Mouse (Mus musculus) forebrain, embryonic 13.5 days (tissue): ENCODE data around the gene Atp6v1c2. TPM values are rescaled to one million over a fixed set of nuclear protein-coding genes. Genes with fewer than 3 reads are reported as not detected.

ENCODE experiments used
- ATAC-seq: fragments of 200-750 bp; cut with Nextera tagmentation; 2 replicates; pipeline ENCODE4 v1.8.0; 2017
- H3K27ac ChIP-seq: fragments of 300-500 bp; sonication (generic); 2 replicates; pipeline ENCODE4 v1.5.1; 2015; ENCODE audit warnings: inconsistent platforms, mild to moderate bottlenecking, moderate library complexity
- H3K27me3 ChIP-seq: fragments of 300-500 bp; sonication (generic); 2 replicates; pipeline ENCODE4 v1.6.1; 2015; ENCODE audit warnings: mild to moderate bottlenecking, inconsistent platforms
- H3K36me3 ChIP-seq: fragments of 300-500 bp; sonication (generic); 2 replicates; pipeline ENCODE4 v1.6.1; 2015; ENCODE audit warnings: mild to moderate bottlenecking, inconsistent platforms; ENCODE audit not compliant: poor library complexity, severe bottlenecking
- H3K4me1 ChIP-seq: fragments of 300-500 bp; sonication (generic); 2 replicates; pipeline ENCODE4 v1.6.1; 2015; ENCODE audit warnings: inconsistent platforms
- H3K4me2 ChIP-seq: fragments of 300-500 bp; sonication (generic); 2 replicates; pipeline ENCODE4 v1.6.1; 2015; ENCODE audit warnings: inconsistent platforms, mild to moderate bottlenecking, moderate library complexity
- H3K4me3 ChIP-seq: fragments of 300-500 bp; sonication (generic); 2 replicates; pipeline ENCODE4 v1.5.1; 2015; ENCODE audit warnings: mild to moderate bottlenecking, inconsistent platforms
- H3K9ac ChIP-seq: fragments of 300-500 bp; sonication (generic); 2 replicates; pipeline ENCODE4 v1.6.1; 2015; ENCODE audit warnings: mild to moderate bottlenecking, inconsistent platforms
- H3K9me3 ChIP-seq: fragments of 300-500 bp; sonication (generic); replicated peaks from 2 replicates; pipeline ENCODE4 v1.6.1; 2016; ENCODE audit warnings: inconsistent platforms
- WGBS: fragments of 180-500 bp; shearing (Covaris S2); methylation state at CpG from one replicate; pipeline ENCODE4 v1.1.7; 2015; 5-methylcytosine and 5-hydroxymethylcytosine counted together
- polyA plus RNA-seq: library from polyadenylated mRNA; unstranded; fragments of >200 nt; fragmentation: Nextera tagmentation; extraction: Ambion mirVana; gene quantifications from 2 replicates; pipeline ENCODE4 v1.2.1, GENCODE M21; 2015

Atp6v1c2 gene
- polyA plus RNA-seq, 1 experiment from 2014 or later = 0.96 TPM

GRCm38 (mm10) chr12:17271272-17271671 lies 57.9 kb downstream of the Atp6v1c2 start:
- no peaks in the 10 kb centered on the region for H3K9me3 ChIP-seq
- WGBS = 81% methylated on average over 1 of the region's 1 CpGs
- H3K4me3 ChIP-seq = no peak overlapping the region
- peaks cover 41% of the 10 kb centered on the region for H3K4me1 ChIP-seq
- no peak overlapping the region for H3K9ac ChIP-seq
- no peaks in the 10 kb centered on the region for H3K27me3 ChIP-seq
- H3K4me2 ChIP-seq = no peak overlapping the region
- H3K36me3 ChIP-seq = peaks cover 71% of the 10 kb centered on the region
- ATAC-seq = no peak
- no peak overlapping the region for H3K27ac ChIP-seq

GRCm38 (mm10) chr12:17267316-17267715 lies 61.8 kb downstream of the Atp6v1c2 start:
- peak overlapping the region; percentile 89 for H3K9ac ChIP-seq
- peak overlapping the region; percentile 88 for H3K27ac ChIP-seq
- 5% methylated on average over 4 of the region's 4 CpGs for WGBS
- no peaks in the 10 kb centered on the region for H3K27me3 ChIP-seq
- H3K4me3 ChIP-seq = peak overlapping the region; percentile 94
- peak overlapping the region; percentile 82 for H3K4me2 ChIP-seq
- H3K9me3 ChIP-seq = no peaks in the 10 kb centered on the region
- H3K4me1 ChIP-seq = peaks cover 41% of the 10 kb centered on the region
- peaks cover 33% of the 10 kb centered on the region for H3K36me3 ChIP-seq
- peak; percentile 25; the same call in 1 of the 2 replicates for ATAC-seq

- no peak for ATAC-seq
- Histone ChIP-seq H3K27ac (peak overlapping the region; percentile 88), H3K4me2 (peak overlapping the region; percentile 82), H3K36me3 (peaks cover 26% of the 10 kb centered on the region), H3K4me1 (peaks cover 37% of the 10 kb centered on the region), H3K9ac (peak overlapping the region; percentile 89), H3K9me3 (no peaks in the 10 kb centered on the region), H3K4me3 (peak overlapping the region; percentile 94), H3K27me3 (no peaks in the 10 kb centered on the region)
- WGBS = 0% methylated on average over 21 of the region's 21 CpGs
Measured at GRCm38 (mm10) chr12:17266673-17266990, 62.5 kb downstream of the Atp6v1c2 start.

- peak; percentile 99 for ATAC-seq
- Histone ChIP-seq H3K36me3 (peaks cover 21% of the 10 kb centered on the region), H3K27ac (peak within 1 kb of the TSS; percentile 88), H3K27me3 (no peaks in the 10 kb centered on the region), H3K4me3 (peak within 1 kb of the TSS; percentile 94), H3K9me3 (no peaks in the 10 kb centered on the region), H3K9ac (peak within 1 kb of the TSS; percentile 89), H3K4me2 (peak within 1 kb of the TSS; percentile 82), H3K4me1 (peaks cover 37% of the 10 kb centered on the region)
- whole genome bisulfite sequencing = 1% methylated on average over 48 of the region's 48 CpGs
Measured at GRCm38 (mm10) chr12:17265971-17266672, 63.0 kb downstream of the Atp6v1c2 start, which contains the start of gene Pdia6. Gene Pdia6, plus strand, starts transcription at chr12:17266545.

- no peak for ATAC-seq
- Histone ChIP-seq H3K36me3 (peaks cover 9% of the 10 kb centered on the region; the same call in 1 of the 2 replicates), H3K9me3 (no peaks in the 10 kb centered on the region), H3K4me1 (peaks cover 25% of the 10 kb centered on the region), H3K27ac (no peak overlapping the region), H3K4me2 (no peak overlapping the region), H3K27me3 (no peaks in the 10 kb centered on the region), H3K4me3 (no peak overlapping the region), H3K9ac (no peak overlapping the region)
- 92% methylated on average over 2 of the region's 2 CpGs for WGBS
Measured at GRCm38 (mm10) chr12:17264826-17265225, 64.3 kb downstream of the Atp6v1c2 start.

GRCm38 (mm10) chr12:17263881-17264280 lies 65.3 kb downstream of the Atp6v1c2 start:
- Histone ChIP-seq H3K36me3 (peaks cover 5% of the 10 kb centered on the region; the same call in 1 of the 2 replicates), H3K9me3 (no peaks in the 10 kb centered on the region), H3K9ac (no peak overlapping the region), H3K4me1 (peaks cover 18% of the 10 kb centered on the region), H3K4me3 (no peak overlapping the region), H3K27ac (no peak overlapping the region), H3K4me2 (no peak overlapping the region), H3K27me3 (no peaks in the 10 kb centered on the region)
- WGBS = 81% methylated on average over 3 of the region's 3 CpGs
- no peak for ATAC-seq

- no peaks in the 10 kb centered on the region for H3K4me1 ChIP-seq
- no peaks in the 10 kb centered on the region for H3K27me3 ChIP-seq
- no peaks in the 10 kb centered on the region for H3K9me3 ChIP-seq
- H3K4me2 ChIP-seq = no peak overlapping the region
- WGBS = 87% methylated on average over 3 of the region's 3 CpGs
- H3K36me3 ChIP-seq = no peaks in the 10 kb centered on the region
- no peak overlapping the region for H3K9ac ChIP-seq
- no peak overlapping the region for H3K4me3 ChIP-seq
- H3K27ac ChIP-seq = no peak overlapping the region
- ATAC-seq = no peak
Measured at GRCm38 (mm10) chr12:17261005-17261404, 68.2 kb downstream of the Atp6v1c2 start.

- WGBS = 89% methylated on average over 7 of the region's 7 CpGs
- H3K4me1 ChIP-seq = peaks cover 3% of the 10 kb centered on the region; the same call in 1 of the 2 replicates
- no peak for ATAC-seq
- H3K4me2 ChIP-seq = no peak overlapping the region
- no peak overlapping the region for H3K4me3 ChIP-seq
- H3K27ac ChIP-seq = no peak overlapping the region
- H3K27me3 ChIP-seq = peaks cover 10% of the 10 kb centered on the region; the same call in 1 of the 2 replicates
- no peaks in the 10 kb centered on the region for H3K9me3 ChIP-seq
- no peaks in the 10 kb centered on the region for H3K36me3 ChIP-seq
- H3K9ac ChIP-seq = no peak overlapping the region
Measured at GRCm38 (mm10) chr12:17258431-17258830, 70.7 kb downstream of the Atp6v1c2 start.

- peaks cover 12% of the 10 kb centered on the region; the same call in 1 of the 2 replicates for H3K27me3 ChIP-seq
- H3K4me2 ChIP-seq = no peak overlapping the region
- H3K36me3 ChIP-seq = no peaks in the 10 kb centered on the region
- H3K9me3 ChIP-seq = no peaks in the 10 kb centered on the region
- WGBS = 3% methylated on average over 9 of the region's 10 CpGs
- no peak overlapping the region for H3K9ac ChIP-seq
- H3K4me3 ChIP-seq = no peak overlapping the region
- H3K4me1 ChIP-seq = peaks cover 6% of the 10 kb centered on the region; the same call in 1 of the 2 replicates
- ATAC-seq = peak; percentile 70
- H3K27ac ChIP-seq = no peak overlapping the region
Measured at GRCm38 (mm10) chr12:17256905-17257304, 72.3 kb downstream of the Atp6v1c2 start.

- H3K27ac ChIP-seq = no peak overlapping the region
- H3K4me1 ChIP-seq = peaks cover 6% of the 10 kb centered on the region; the same call in 1 of the 2 replicates
- H3K9ac ChIP-seq = no peak overlapping the region
- H3K36me3 ChIP-seq = no peaks in the 10 kb centered on the region
- H3K9me3 ChIP-seq = no peaks in the 10 kb centered on the region
- no peak for ATAC-seq
- H3K4me3 ChIP-seq = no peak overlapping the region
- H3K27me3 ChIP-seq = peaks cover 12% of the 10 kb centered on the region; the same call in 1 of the 2 replicates
- no peak overlapping the region for H3K4me2 ChIP-seq
- 78% methylated on average over 6 of the region's 6 CpGs for WGBS
Measured at GRCm38 (mm10) chr12:17255602-17256001, 73.6 kb downstream of the Atp6v1c2 start.

- peak; percentile 65 for ATAC-seq
- H3K27ac ChIP-seq = no peak overlapping the region
- peak overlapping the region; percentile 47 for H3K4me2 ChIP-seq
- H3K27me3 ChIP-seq = peaks cover 12% of the 10 kb centered on the region; the same call in 1 of the 2 replicates
- H3K9me3 ChIP-seq = no peaks in the 10 kb centered on the region
- no peaks in the 10 kb centered on the region for H3K36me3 ChIP-seq
- H3K4me3 ChIP-seq = no peak overlapping the region
- WGBS = 8% methylated on average over 9 of the region's 9 CpGs
- peaks cover 6% of the 10 kb centered on the region; the same call in 1 of the 2 replicates for H3K4me1 ChIP-seq
- no peak overlapping the region for H3K9ac ChIP-seq
Measured at GRCm38 (mm10) chr12:17253069-17253468, 76.1 kb downstream of the Atp6v1c2 start.

- ATAC-seq = no peak
- H3K27ac ChIP-seq = no peak overlapping the region
- peaks cover 6% of the 10 kb centered on the region; the same call in 1 of the 2 replicates for H3K4me1 ChIP-seq
- no peak overlapping the region for H3K4me3 ChIP-seq
- no peak overlapping the region for H3K9ac ChIP-seq
- H3K27me3 ChIP-seq = peaks cover 12% of the 10 kb centered on the region; the same call in 1 of the 2 replicates
- WGBS = 82% methylated on average over 8 of the region's 8 CpGs
- H3K4me2 ChIP-seq = no peak overlapping the region
- no peaks in the 10 kb centered on the region for H3K36me3 ChIP-seq
- H3K9me3 ChIP-seq = no peaks in the 10 kb centered on the region
Measured at GRCm38 (mm10) chr12:17250962-17251361, 78.2 kb downstream of the Atp6v1c2 start.
